8 mouse cellular contexts compared by ENCODE assay signal in genomic region chr8:111625694-111626527, GRCm38 (mm10). TPM values are rescaled to one million over a fixed set of nuclear protein-coding genes. Genes with fewer than 3 reads are reported as not detected.
DNase-seq lines count a peak whose midpoint lies in the region; ATAC-seq and TF ChIP-seq lines count a peak whose summit lies in the region.

No protein-coding gene starts in this region.

- H3K4me2 ChIP-seq in neural tube, embryonic 15.5 days = no peak overlapping the region
- no peak overlapping the region for H3K4me2 ChIP-seq in embryonic facial prominence, embryonic 11.5 days (ENCODE audit: low read depth, low read length)
- H3K4me2 ChIP-seq in myocyte (ENCODE audit: low read depth) = peak overlapping the region; percentile 62

- H3K36me3 ChIP-seq in neural tube, embryonic 15.5 days = peaks cover 14% of the 10 kb centered on the region; the same call in 1 of the 2 replicates
- 0 out of 2 replicates have a peak, but pooled peaks cover 3% of the 10 kb centered on the region for H3K36me3 ChIP-seq in embryonic facial prominence, embryonic 11.5 days (replicated peaks; ENCODE audit: control insufficient read depth, insufficient read depth, low read depth, low read length)
- no peaks in the 10 kb centered on the region for H3K36me3 ChIP-seq in myocyte (ENCODE audit: control insufficient read depth, insufficient read depth)

- H3K9me3 ChIP-seq in neural tube, embryonic 15.5 days (replicated peaks) = no peaks in the 10 kb centered on the region
- H3K9me3 ChIP-seq in embryonic facial prominence, embryonic 11.5 days (replicated peaks; ENCODE audit: control insufficient read depth, low read length) = no peaks in the 10 kb centered on the region

- peaks cover 20% of the 10 kb centered on the region for H3K4me1 ChIP-seq in neural tube, embryonic 15.5 days
- no peaks in the 10 kb centered on the region; the same call in 1 of the 2 replicates for H3K4me1 ChIP-seq in bone marrow, adult 2 months (ENCODE audit: control insufficient read depth, insufficient read depth, low read length)
- no peaks in the 10 kb centered on the region for H3K4me1 ChIP-seq in embryonic facial prominence, embryonic 11.5 days (ENCODE audit: control insufficient read depth, insufficient read depth, low read length)

- WGBS in neural tube, embryonic 15.5 days = 34% methylated on average over 6 of the region's 6 CpGs
- 16% methylated on average over 6 of the region's 6 CpGs for WGBS in bone marrow, adult 2 months
- 37% methylated on average over 6 of the region's 6 CpGs for WGBS in embryonic facial prominence, embryonic 11.5 days

- peak; percentile 87 for TF ChIP-seq CTCF in bone marrow, adult 2 months (IDR thresholded peaks at IDR 0.05; ENCODE audit: control insufficient read depth, insufficient read depth, low read length)

- H3K4me3 ChIP-seq in neural tube, embryonic 15.5 days (replicated peaks) = no peak overlapping the region
- no peak overlapping the region for H3K4me3 ChIP-seq in bone marrow, adult 2 months (replicated peaks; ENCODE audit: control insufficient read depth, low read depth, low read length)
- no peak overlapping the region for H3K4me3 ChIP-seq in embryonic facial prominence, embryonic 11.5 days (ENCODE audit: low read depth, low read length)
- H3K4me3 ChIP-seq in myocyte = no peak overlapping the region

- H3K9ac ChIP-seq in neural tube, embryonic 15.5 days (replicated peaks) = no peak overlapping the region
- no peak overlapping the region for H3K9ac ChIP-seq in embryonic facial prominence, embryonic 11.5 days (replicated peaks; ENCODE audit: low read length)

- H3K27ac ChIP-seq in neural tube, embryonic 15.5 days (replicated peaks) = no peak overlapping the region
- no peak overlapping the region for H3K27ac ChIP-seq in bone marrow, adult 2 months (ENCODE audit: control insufficient read depth, insufficient read depth, low read depth, low read length, poor library complexity)
- no peak overlapping the region for H3K27ac ChIP-seq in embryonic facial prominence, embryonic 11.5 days (replicated peaks; ENCODE audit: low read depth, low read length)

- H3ac ChIP-seq in myocyte (ENCODE audit: control insufficient read depth, insufficient read length) = no peak overlapping the region

- no peak for ATAC-seq in neural tube, embryonic 15.5 days (ENCODE audit: low FRiP score)
- no peak; the same call in 1 of the 2 replicates for ATAC-seq in embryonic facial prominence, embryonic 11.5 days (replicated peaks; ENCODE audit: insufficient number of reproducible peaks, low FRiP score, low TSS enrichment, low read depth)

- no peaks in the 10 kb centered on the region for H3K79me2 ChIP-seq in myocyte (ENCODE audit: control insufficient read depth, insufficient read depth)

- H3K27me3 ChIP-seq in neural tube, embryonic 15.5 days (replicated peaks) = no peaks in the 10 kb centered on the region
- H3K27me3 ChIP-seq in embryonic facial prominence, embryonic 11.5 days (ENCODE audit: control insufficient read depth, insufficient read depth, low read length) = no peaks in the 10 kb centered on the region
- no peaks in the 10 kb centered on the region for H3K27me3 ChIP-seq in myocyte (ENCODE audit: control insufficient read depth, insufficient read depth, insufficient read length)

- intact Hi-C loops in heart, postnatal 14 days (cut with DNase I) = loop anchor here (1.0 to 5.0 kb wide), 3 partner anchors 37 to 159 kb away; partner anchors contain the start of gene Znrf1

- TF ChIP-seq POLR2A in bone marrow, adult 2 months (IDR thresholded peaks at IDR 0.05; ENCODE audit: borderline replicate concordance, control insufficient read depth, low read depth, low read length) = no peak
- TF ChIP-seq POLR2A in myocyte (IDR thresholded peaks at IDR 0.05; ENCODE audit: insufficient read length, low read depth) = no peak

- DNase-seq in neural tube, embryonic 10.5 days (ENCODE audit: extremely low spot score, low spot score) = peak; percentile 78
- DNase-seq in embryonic facial prominence, embryonic 11.5 days (ENCODE audit: low spot score) = peak; percentile 75
- DNase-seq in heart, postnatal 14 days = peak; percentile 82 to 85
- peak; percentile 39 to 67 for DNase-seq in left cerebral cortex, adult 8-10 months (ENCODE audit: low spot score in 2 of 2)
- DNase-seq in thymus, postnatal 14 days = peak; percentile 77

TF ChIP-seq in myocyte, 11 proteins besides CTCF, POLR2A, EP300 and RAD21:
- TF ChIP-seq CEBPB (IDR thresholded peaks at IDR 0.05; ENCODE audit: insufficient read depth, poor library complexity, severe bottlenecking) = no peak
- TF ChIP-seq MYOG (IDR thresholded peaks at IDR 0.05; ENCODE audit: control insufficient read depth in 1 of 3, insufficient read depth in 1 of 3, insufficient read length in 2 of 3, low read depth in 2 of 3) = no peak
- TF ChIP-seq E2F4 (IDR thresholded peaks at IDR 0.05; ENCODE audit: insufficient read depth) = no peak
- TF ChIP-seq MYOD1 (IDR thresholded peaks at IDR 0.05; ENCODE audit: control insufficient read depth in 1 of 3, insufficient read length in 2 of 3, low read depth in 2 of 3) = no peak
- TF ChIP-seq SRF (IDR thresholded peaks at IDR 0.05; ENCODE audit: control insufficient read depth, insufficient read length, low read depth) = no peak
- TF ChIP-seq USF1 (IDR thresholded peaks at IDR 0.05; ENCODE audit: low read depth) = no peak
- TF ChIP-seq TCF12 (IDR thresholded peaks at IDR 0.05; ENCODE audit: insufficient read depth, poor library complexity, severe bottlenecking) = no peak
- TF ChIP-seq MAX (IDR thresholded peaks at IDR 0.05; ENCODE audit: low read depth) = no peak
- TF ChIP-seq POLR2AphosphoS2 (IDR thresholded peaks at IDR 0.05; ENCODE audit: insufficient read length, low read depth) = no peak
TF ChIP-seq in myocyte: peak in this region for 0.

RNA-seq across cellular contexts. Expression of gene Ldhd, which starts 4.3 kb away (rescaled TPM):
- 0.93 and 1.5 TPM in 2 replicates for polyA plus RNA-seq in neural tube, embryonic 15.5 days (2015; fragmentation: Nextera tagmentation; extraction: Ambion mirVana)
- 0.38 and 1.5 TPM in 2 replicates for polyA plus RNA-seq in bone marrow, adult 2 months (2011; ENCODE audit: insufficient read depth, insufficient read length, low replicate concordance, missing spikeins)
- 0.24 TPM in 1 of 2 replicates, not detected in the other for polyA plus RNA-seq in embryonic facial prominence, embryonic 11.5 days (2014; fragmentation: Nextera tagmentation; extraction: Ambion mirVana)
- total RNA-seq in heart, postnatal 14 days (2021) = 10 to 100 TPM; 11.7 to 12.4 TPM
- 10 to 100 TPM; 10.6 to 11.4 (median 10.8) TPM for total RNA-seq in left cerebral cortex, adult 8-10 months (2022)
- 0.16 TPM for polyA plus RNA-seq in myocyte (2012; fragmentation: generic; extraction: Trizol)

RNA-seq across cellular contexts. Expression of gene Zfp1, which starts 17.3 kb away (rescaled TPM):
- polyA plus RNA-seq in neural tube, embryonic 15.5 days (2015; fragmentation: Nextera tagmentation; extraction: Ambion mirVana) = 26.9 TPM in 2 replicates
- polyA plus RNA-seq in bone marrow, adult 2 months (2011; ENCODE audit: insufficient read depth, insufficient read length, low replicate concordance, missing spikeins) = 6.0 and 9.7 TPM in 2 replicates
- polyA plus RNA-seq in embryonic facial prominence, embryonic 11.5 days (2014; fragmentation: Nextera tagmentation; extraction: Ambion mirVana) = 25.4 and 26.9 TPM in 2 replicates
- total RNA-seq in heart, postnatal 14 days (2021) = 1 to 10 TPM; 6.9 to 8.2 TPM
- 10 to 100 TPM; 22.1 to 25.2 (median 24.1) TPM for total RNA-seq in left cerebral cortex, adult 8-10 months (2022)
- polyA plus RNA-seq in myocyte (2012; fragmentation: generic; extraction: Trizol) = 5.3 TPM
